Comparison of ENCODE assay signal across 8 mouse cellular contexts in the genomic region with DNA sequence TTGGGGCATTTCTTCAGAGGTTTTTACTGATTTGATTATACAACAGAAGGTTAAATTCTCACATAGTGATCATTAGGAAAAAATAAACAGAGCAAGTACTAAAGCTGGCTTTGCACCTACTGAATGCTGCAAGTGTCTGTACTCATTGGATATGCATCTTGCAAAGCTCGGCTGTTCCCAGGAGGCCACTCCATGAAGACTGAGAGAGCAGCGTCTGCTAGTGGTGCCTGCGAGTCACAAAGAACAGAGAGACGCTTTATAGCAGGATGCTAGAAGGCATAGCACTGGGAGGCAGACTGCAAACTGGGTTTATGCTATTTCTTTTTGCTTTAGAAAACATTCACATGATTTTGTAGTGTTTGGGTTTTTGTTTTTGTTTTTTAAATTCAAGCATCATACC.
DNase-seq lines count a peak whose midpoint lies in the region; ATAC-seq and TF ChIP-seq lines count a peak whose summit lies in the region.
"Had no signal": no experiment of that assay in that cellular context is flagged by ENCODE, and none has a peak within 500 bp of the region (broad histone marks: within the 10 kb centered on the region; RNA-seq: fewer than 3 reads in every experiment).

No protein-coding gene starts in this region.

- TF ChIP-seq EP300 in heart, adult 2 months (IDR thresholded peaks at IDR 0.05; ENCODE audit: insufficient read depth, low read depth, low read length): no peak

- H3K4me3 ChIP-seq in neural tube, embryonic 15.5 days (replicated peaks): peak overlapping the region; percentile 10; the same call in 1 of the 2 replicates
- H3K4me3 ChIP-seq in heart, adult 2 months: no peak overlapping the region
- H3K4me3 ChIP-seq: heart, embryonic 15.5 days had no signal

- no peak overlapping the region for H3K9ac ChIP-seq in neural tube, embryonic 15.5 days (replicated peaks)
- H3K9ac ChIP-seq in heart, adult 2 months (ENCODE audit: low read depth, low read length): no peak overlapping the region
- H3K9ac ChIP-seq: heart, embryonic 15.5 days had no signal

- peak; percentile 99 for ATAC-seq in frontal cortex, adult (ENCODE audit: low TSS enrichment)
- ATAC-seq in neural tube, embryonic 15.5 days (ENCODE audit: low FRiP score): peak; percentile 93; the same call in 1 of the 2 replicates

- H3K27ac ChIP-seq in neural tube, embryonic 15.5 days (replicated peaks): peak overlapping the region; percentile 71
- H3K27ac ChIP-seq in heart, adult 2 months: no peak overlapping the region
- H3K27ac ChIP-seq: heart, embryonic 15.5 days had no signal

- WGBS in neural tube, embryonic 15.5 days: 5% methylated on average over 4 of the region's 4 CpGs
- 25% methylated on average over 4 of the region's 4 CpGs for WGBS in heart, adult 2 months

- DNase-seq in embryo, embryonic 11 days: peak; percentile 47
- DNase-seq in layer of hippocampus, postnatal 36 days: peak; percentile 50 to 52
- DNase-seq in gastrocnemius, adult 18-20 months (ENCODE audit: low spot score): no peak
- no peak for DNase-seq in heart, adult 2 months
- DNase-seq in heart, postnatal 4 days: no peak

- H3K27me3 ChIP-seq in neural tube, embryonic 15.5 days (replicated peaks): no peaks in the 10 kb centered on the region
- no peaks in the 10 kb centered on the region for H3K27me3 ChIP-seq in heart, adult 2 months (ENCODE audit: control insufficient read depth, insufficient read depth, low read length)
- H3K27me3 ChIP-seq: heart, embryonic 15.5 days had no signal

- H3K9me3 ChIP-seq in neural tube, embryonic 15.5 days (replicated peaks): no peaks in the 10 kb centered on the region
- H3K9me3 ChIP-seq: heart, embryonic 15.5 days had no signal

- no peak for TF ChIP-seq CTCF in heart, adult 2 months (IDR thresholded peaks at IDR 0.05)

- peak overlapping the region; percentile 26; the same call in 1 of the 2 replicates for H3K4me2 ChIP-seq in neural tube, embryonic 15.5 days
- H3K4me2 ChIP-seq: heart, embryonic 15.5 days had no signal

- H3K36me3 ChIP-seq in neural tube, embryonic 15.5 days: no peaks in the 10 kb centered on the region
- H3K36me3 ChIP-seq in heart, adult 2 months (ENCODE audit: control insufficient read depth, insufficient read depth, low read length): no peaks in the 10 kb centered on the region
- H3K36me3 ChIP-seq: heart, embryonic 15.5 days had no signal

- intact Hi-C loops in heart, adult 2 months (cut with DNase I): no loop called here

- no peak for TF ChIP-seq POLR2A in heart, adult 2 months (IDR thresholded peaks at IDR 0.05; ENCODE audit: insufficient read depth, low read depth, low read length)

- no peaks in the 10 kb centered on the region for H3K79me2 ChIP-seq in heart, adult 2 months (replicated peaks; ENCODE audit: control insufficient read depth, insufficient read depth, low read length)

- peaks cover 8% of the 10 kb centered on the region for H3K4me1 ChIP-seq in neural tube, embryonic 15.5 days
- H3K4me1 ChIP-seq in heart, adult 2 months (ENCODE audit: control insufficient read depth, insufficient read depth, low read length): no peaks in the 10 kb centered on the region
- H3K4me1 ChIP-seq: heart, embryonic 15.5 days had no signal

Comparison
In these comparisons a context has a peak if more than half of its experiments do, and no peak if none do; other contexts are left out.
1. DNase-seq: peak in embryo, embryonic 11 days (single experiment) and layer of hippocampus, postnatal 36 days (2 of 2); none in gastrocnemius, adult 18-20 months (single experiment), heart, adult 2 months (0 of 2) and heart, postnatal 4 days (single experiment).